Mouse (Mus musculus): Measurements from ENCODE around the gene Kmt2a. TPM values are rescaled to one million over a fixed set of nuclear protein-coding genes. Genes with fewer than 3 reads are reported as not detected.

Kmt2a gene
- polyA plus RNA-seq, 1 experiment from 2014 or later: 23.2 TPM

DNA sequence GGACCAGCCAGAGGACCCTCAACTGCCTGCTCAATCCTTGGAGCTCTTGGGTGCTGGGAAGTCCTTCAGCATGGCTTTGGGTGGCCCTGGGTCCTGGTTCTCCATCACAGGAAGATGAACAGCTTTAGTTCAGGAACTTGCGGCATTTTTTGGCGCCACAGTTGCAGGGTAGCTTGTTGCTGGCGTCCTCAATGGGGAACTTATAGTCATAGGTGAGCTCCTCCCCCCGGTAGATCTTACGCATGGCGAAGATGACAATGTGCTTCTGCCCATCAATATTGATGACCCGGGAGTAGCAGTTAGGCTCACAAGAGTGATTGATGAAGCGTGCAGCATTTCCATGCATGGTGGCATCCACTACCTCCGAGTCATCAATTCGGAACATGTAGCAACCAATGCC is 73.3 kb downstream of the Kmt2a start:
- WGBS: 92% methylated on average over 10 of the region's 10 CpGs
- Histone ChIP-seq H3K4me2 (no peak overlapping the region), H3K27ac (replicated peaks) (no peak overlapping the region), H3K4me1 (replicated peaks) (no peaks in the 10 kb centered on the region), H3K9me3 (no peaks in the 10 kb centered on the region), H3K9ac (no peak overlapping the region), H3K36me3 (peaks cover 78% of the 10 kb centered on the region), H3K4me3 (no peak overlapping the region), H3K27me3 (no peaks in the 10 kb centered on the region)
- ATAC-seq (ENCODE audit: low FRiP score, low read depth): no peak

DNA sequence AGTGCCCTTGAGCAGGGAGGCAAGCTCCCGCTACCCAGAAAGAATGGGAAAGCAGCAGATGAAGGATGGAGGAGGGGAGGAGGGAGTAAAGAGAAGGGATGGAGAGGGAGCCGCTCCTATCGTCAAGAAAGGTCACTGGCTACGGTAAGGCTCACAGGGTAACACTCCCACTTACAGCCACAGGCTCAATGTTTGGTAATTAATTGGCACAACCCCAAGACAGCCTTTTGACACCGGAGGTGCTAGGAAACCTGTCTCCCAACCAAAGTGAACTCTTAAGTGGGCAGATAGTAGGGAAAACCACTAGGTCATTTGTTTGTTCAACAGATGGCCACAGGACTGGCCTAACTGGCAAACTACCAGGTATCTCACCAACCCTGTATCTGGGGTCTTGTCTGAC is 74.0 kb downstream of the Kmt2a start:
- peaks cover 71% of the 10 kb centered on the region for H3K36me3 ChIP-seq
- H3K9ac ChIP-seq: no peak overlapping the region
- H3K4me3 ChIP-seq: no peak overlapping the region
- no peak overlapping the region for H3K4me2 ChIP-seq
- H3K27me3 ChIP-seq: no peaks in the 10 kb centered on the region
- H3K9me3 ChIP-seq: no peaks in the 10 kb centered on the region
- no peaks in the 10 kb centered on the region for H3K4me1 ChIP-seq (replicated peaks)
- no peak for ATAC-seq (ENCODE audit: low FRiP score, low read depth)
- no peak overlapping the region for H3K27ac ChIP-seq (replicated peaks)
- 77% methylated on average over 5 of the region's 5 CpGs for WGBS

DNA sequence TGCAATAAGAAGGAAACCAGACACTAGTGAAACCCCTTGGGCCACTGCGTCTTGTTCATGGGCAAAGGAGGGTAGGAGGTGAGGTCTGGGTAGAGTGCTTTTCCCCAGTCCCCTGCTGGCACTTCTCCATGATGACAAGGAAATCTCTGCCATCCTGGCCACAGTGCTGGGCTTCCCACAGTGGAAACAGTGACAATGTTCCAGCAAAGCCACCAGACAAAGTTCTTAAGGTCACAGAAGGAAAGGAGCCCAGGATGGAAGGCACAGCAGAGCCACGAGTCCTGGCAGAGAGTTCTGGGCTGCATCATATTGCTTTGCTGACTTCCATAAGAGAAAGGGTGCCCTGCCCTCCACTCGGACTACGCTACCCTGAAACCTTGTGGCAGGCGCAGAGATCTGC is 75.6 kb downstream of the Kmt2a start:
- WGBS: 91% methylated on average over 5 of the region's 5 CpGs
- H3K36me3 ChIP-seq: peaks cover 57% of the 10 kb centered on the region
- H3K4me2 ChIP-seq: no peak overlapping the region
- no peaks in the 10 kb centered on the region for H3K27me3 ChIP-seq
- ATAC-seq (ENCODE audit: low FRiP score, low read depth): no peak
- no peak overlapping the region for H3K27ac ChIP-seq (replicated peaks)
- H3K4me3 ChIP-seq: no peak overlapping the region
- no peaks in the 10 kb centered on the region for H3K4me1 ChIP-seq (replicated peaks)
- H3K9ac ChIP-seq: no peak overlapping the region
- H3K9me3 ChIP-seq: no peaks in the 10 kb centered on the region

DNA sequence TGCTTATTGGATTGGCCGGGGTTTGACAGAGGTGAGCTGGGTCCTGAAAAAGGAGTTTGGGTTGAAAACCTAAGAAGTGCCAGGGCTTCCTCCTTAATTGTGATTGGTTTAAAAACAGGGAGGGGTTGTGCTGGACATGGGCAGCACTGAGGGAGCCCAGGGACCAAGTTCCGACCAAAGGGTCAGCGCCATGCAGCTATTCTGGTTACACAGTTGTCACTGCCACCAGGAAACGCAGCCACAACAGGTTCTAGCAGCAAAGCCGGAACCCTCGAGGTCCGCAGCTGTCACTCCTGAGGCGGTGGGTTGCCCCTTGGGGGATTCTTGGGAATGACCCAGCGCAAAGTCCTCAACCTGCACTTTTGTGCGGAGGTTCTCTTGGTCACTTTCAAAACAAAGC is 76.4 kb downstream of the Kmt2a start:
- no peak for ATAC-seq (ENCODE audit: low FRiP score, low read depth)
- H3K36me3 ChIP-seq: peaks cover 49% of the 10 kb centered on the region

DNA sequence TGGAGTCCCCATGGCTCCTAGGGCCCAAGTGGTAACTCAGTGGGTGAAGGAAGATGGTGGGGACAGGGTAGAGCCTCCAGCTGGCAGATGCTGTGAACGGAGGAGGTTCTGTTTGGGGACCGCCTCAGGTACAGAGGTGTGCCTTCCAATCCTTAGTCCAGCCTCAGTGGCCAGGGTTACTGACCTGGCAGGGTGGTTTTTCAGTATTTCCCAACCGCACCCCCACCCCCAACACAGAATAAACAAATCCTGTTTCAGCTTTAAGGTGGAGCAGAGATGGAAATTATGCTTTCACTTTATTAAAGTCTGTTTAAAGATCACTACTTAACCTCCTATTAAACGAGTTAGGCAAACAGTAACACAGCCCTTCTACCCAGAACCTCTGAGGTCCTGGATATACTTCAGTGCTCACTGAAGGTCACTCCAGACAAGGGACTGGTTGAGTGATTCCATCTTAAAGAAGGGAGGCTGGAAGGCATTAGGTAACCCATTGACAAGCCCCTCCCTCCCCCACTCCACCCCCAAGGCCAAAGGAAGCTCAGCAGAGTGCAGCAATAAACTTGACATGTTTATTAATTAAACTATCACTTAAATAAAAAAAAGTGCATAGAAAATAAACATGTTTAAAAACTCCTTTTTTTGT is 78.2 kb downstream of the Kmt2a start, which contains the start of gene Ttc36:
TSS of gene Ttc36 (minus strand) at position 265 of the 643 bp plus-strand sequence.
- no peak within 1 kb of the TSS for H3K9ac ChIP-seq
- no peak within 1 kb of the TSS for H3K4me2 ChIP-seq
- ATAC-seq (ENCODE audit: low FRiP score, low read depth): no peak
- H3K27me3 ChIP-seq: no peaks in the 10 kb centered on the region
- H3K4me3 ChIP-seq: no peak within 1 kb of the TSS
- peaks cover 14% of the 10 kb centered on the region for H3K4me1 ChIP-seq (replicated peaks)
- WGBS: 80% methylated on average over 4 of the region's 4 CpGs
- no peak within 1 kb of the TSS for H3K27ac ChIP-seq (replicated peaks)
- no peaks in the 10 kb centered on the region for H3K9me3 ChIP-seq
- peaks cover 31% of the 10 kb centered on the region for H3K36me3 ChIP-seq

More for the DNA sequence above, 76.4 kb downstream of the Kmt2a start:
- Histone ChIP-seq H3K4me1 (replicated peaks) (peaks cover 3% of the 10 kb centered on the region; the same call in 1 of the 2 replicates), H3K27ac (replicated peaks) (no peak overlapping the region), H3K4me2 (no peak overlapping the region), H3K9me3 (no peaks in the 10 kb centered on the region), H3K9ac (no peak overlapping the region), H3K4me3 (no peak overlapping the region), H3K27me3 (no peaks in the 10 kb centered on the region)
- 90% methylated on average over 10 of the region's 10 CpGs for WGBS

DNA sequence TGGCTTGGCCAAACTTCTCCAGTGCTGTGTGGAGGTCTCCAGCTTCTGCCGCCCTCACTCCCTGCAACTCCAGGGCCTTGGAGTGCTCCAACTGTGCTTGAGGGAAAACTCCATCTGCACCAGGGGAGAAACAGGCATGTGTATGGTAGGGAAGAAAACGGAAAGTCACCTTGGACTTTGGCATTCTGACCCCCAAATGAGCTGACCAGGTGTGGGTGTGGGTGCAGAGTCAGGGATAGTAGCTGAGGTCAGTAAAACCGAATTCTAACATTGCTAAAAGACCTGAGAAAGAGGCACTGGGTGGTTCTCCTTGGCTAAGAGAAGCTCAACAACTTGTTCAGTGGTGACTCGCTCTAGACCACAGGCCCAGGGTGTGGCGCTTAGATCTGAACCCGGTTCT is 79.4 kb downstream of the Kmt2a start:
- Histone ChIP-seq H3K4me3 (no peak overlapping the region), H3K36me3 (peaks cover 19% of the 10 kb centered on the region), H3K4me1 (replicated peaks) (peaks cover 16% of the 10 kb centered on the region), H3K4me2 (no peak overlapping the region), H3K27ac (replicated peaks) (no peak overlapping the region), H3K9me3 (no peaks in the 10 kb centered on the region), H3K27me3 (no peaks in the 10 kb centered on the region), H3K9ac (no peak overlapping the region)
- WGBS: 75% methylated on average over 6 of the region's 6 CpGs
- ATAC-seq (ENCODE audit: low FRiP score, low read depth): no peak

DNA sequence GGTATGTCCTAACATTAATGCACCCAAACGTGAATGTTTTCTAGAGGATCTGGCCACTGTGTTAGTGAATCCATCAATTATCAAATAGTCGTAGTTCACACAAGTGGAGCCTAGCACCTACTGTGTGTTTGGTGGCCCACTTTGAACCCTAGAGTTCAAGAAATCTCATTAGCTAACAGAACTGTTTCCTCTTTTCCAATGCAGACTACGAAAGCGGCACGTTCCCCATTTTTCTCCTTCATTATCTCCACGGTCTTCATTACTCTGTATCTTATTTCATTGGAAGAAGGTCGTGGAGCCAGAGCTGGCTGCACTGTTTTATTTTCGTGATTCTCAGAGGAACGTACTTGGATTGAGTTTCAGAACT is 81.2 kb downstream of the Kmt2a start:
- Histone ChIP-seq H3K4me1 (replicated peaks) (peaks cover 16% of the 10 kb centered on the region), H3K27me3 (no peaks in the 10 kb centered on the region), H3K27ac (replicated peaks) (no peak overlapping the region; the same call in 1 of the 2 replicates), H3K4me2 (peak overlapping the region; percentile 96), H3K9me3 (no peaks in the 10 kb centered on the region), H3K36me3 (peaks cover 5% of the 10 kb centered on the region), H3K4me3 (peak overlapping the region; percentile 46), H3K9ac (peak overlapping the region; percentile 61)
- ATAC-seq (ENCODE audit: low FRiP score, low read depth): no peak
- 45% methylated on average over 9 of the region's 9 CpGs for WGBS

DNA sequence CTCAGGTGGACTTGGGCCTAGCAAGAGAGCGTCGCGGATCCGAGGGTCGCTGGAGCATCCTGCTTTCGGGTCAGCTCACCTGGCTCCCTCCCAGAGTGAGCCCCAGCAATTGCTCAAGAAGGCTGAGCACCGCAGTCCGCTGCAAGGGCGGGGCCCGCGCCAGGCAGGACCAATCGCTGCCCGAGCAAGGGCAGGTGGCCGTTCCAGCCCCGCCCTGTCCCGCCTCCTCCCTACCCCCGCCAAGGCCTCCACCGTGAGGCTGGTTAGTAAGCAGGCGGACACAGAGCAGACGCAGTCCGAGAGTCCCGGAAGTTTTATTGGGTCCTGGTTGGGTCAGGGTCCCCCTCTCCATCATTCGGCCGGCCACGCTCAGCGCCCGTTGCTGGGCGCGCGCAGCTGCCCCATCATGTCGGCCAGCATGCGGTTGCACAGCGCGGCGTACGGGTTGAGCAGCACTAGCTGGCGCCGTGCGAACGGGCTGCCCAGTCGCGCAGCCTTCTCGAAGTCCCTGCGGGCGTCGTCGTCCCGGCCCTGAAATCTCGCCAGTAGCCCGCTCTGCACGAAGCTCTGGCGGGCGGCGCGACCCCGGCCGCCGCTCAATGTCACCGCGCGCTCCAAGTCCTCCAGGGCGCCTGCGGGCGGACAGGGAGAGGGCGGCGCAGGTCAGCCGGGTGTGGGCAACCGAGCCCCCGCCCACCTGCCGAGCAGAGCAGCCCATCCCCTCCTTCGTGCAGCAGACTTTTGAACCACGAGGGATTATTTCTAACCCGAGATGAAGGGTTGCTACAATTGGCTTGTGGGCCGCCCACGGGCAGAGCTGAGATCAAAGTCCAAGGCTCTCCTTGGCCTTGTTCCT is 81.8 kb downstream of the Kmt2a start, which contains the start of gene Tmem25:
TSS of gene Tmem25 (minus strand) at position 206 of the 856 bp plus-strand sequence.
- Histone ChIP-seq H3K9me3 (no peaks in the 10 kb centered on the region), H3K4me1 (replicated peaks) (peaks cover 16% of the 10 kb centered on the region), H3K27me3 (no peaks in the 10 kb centered on the region), H3K36me3 (no peaks in the 10 kb centered on the region), H3K4me2 (peak within 1 kb of the TSS; percentile 96), H3K9ac (peak within 1 kb of the TSS; percentile 61), H3K4me3 (peak within 1 kb of the TSS; percentile 46), H3K27ac (replicated peaks) (peak within 1 kb of the TSS; percentile 75)
- peak; percentile 97 for ATAC-seq (ENCODE audit: low FRiP score, low read depth)
- under 1% methylated on average over 75 of the region's 75 CpGs for WGBS

DNA sequence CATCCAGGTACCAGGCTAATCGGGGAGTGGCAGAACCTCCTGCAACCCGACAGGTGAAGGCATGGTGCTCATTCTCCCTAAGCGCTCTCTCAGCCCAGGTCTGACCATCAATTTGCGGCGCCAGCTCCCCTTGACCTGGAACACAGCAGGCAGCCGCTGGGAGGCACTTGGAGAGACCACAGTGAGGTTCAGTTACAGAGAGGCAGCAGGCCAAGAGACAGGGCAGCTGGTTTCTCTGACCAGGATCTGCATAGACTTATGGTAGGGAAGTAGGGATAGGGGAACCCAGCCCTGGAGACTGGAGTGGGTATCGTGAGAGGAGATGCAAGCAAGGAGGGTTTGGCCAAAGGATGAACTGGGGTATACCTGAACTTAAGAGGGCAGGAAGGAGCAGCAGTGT is 82.8 kb downstream of the Kmt2a start:
- ATAC-seq (ENCODE audit: low FRiP score, low read depth): peak; percentile 2; the same call in 1 of the 2 replicates

DNA sequence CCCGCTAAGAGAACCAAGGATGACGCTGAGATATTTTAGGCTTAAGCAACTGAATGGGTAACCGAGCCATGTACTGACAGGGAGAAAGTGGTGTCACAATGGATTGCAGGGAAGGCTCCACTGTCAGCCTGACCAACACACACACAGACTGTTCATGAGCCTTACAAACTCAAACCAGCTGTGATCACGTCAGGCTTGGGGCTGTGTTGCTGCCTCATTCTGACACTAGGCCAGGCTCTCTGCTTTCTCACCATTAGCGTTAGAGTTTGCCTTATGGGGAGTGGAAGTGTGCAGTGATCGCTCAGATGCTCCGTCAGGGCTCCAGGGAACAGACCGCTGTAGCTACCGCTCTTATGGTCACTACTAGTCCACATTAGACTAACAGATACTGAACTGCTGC is 88.3 kb downstream of the Kmt2a start:
- Histone ChIP-seq H3K27ac (replicated peaks) (no peak overlapping the region), H3K4me3 (no peak overlapping the region), H3K27me3 (no peaks in the 10 kb centered on the region), H3K36me3 (peaks cover 44% of the 10 kb centered on the region), H3K9me3 (no peaks in the 10 kb centered on the region), H3K4me2 (no peak overlapping the region), H3K9ac (no peak overlapping the region), H3K4me1 (replicated peaks) (0 out of 2 replicates have a peak, but pooled peaks cover 1% of the 10 kb centered on the region)
- 86% methylated on average over 9 of the region's 9 CpGs for WGBS
- ATAC-seq (ENCODE audit: low FRiP score, low read depth): no peak

More for the DNA sequence above, 82.8 kb downstream of the Kmt2a start:
- 0 out of 2 replicates have a peak overlapping the region, but pooled peaks have one; percentile 75 for H3K27ac ChIP-seq (replicated peaks)
- peak overlapping the region; percentile 96 for H3K4me2 ChIP-seq
- H3K4me1 ChIP-seq (replicated peaks): peaks cover 16% of the 10 kb centered on the region
- H3K4me3 ChIP-seq: peak overlapping the region; percentile 46
- no peaks in the 10 kb centered on the region for H3K36me3 ChIP-seq
- no peaks in the 10 kb centered on the region for H3K9me3 ChIP-seq
- peak overlapping the region; percentile 61 for H3K9ac ChIP-seq
- no peaks in the 10 kb centered on the region for H3K27me3 ChIP-seq
- 44% methylated on average over 7 of the region's 7 CpGs for WGBS

DNA sequence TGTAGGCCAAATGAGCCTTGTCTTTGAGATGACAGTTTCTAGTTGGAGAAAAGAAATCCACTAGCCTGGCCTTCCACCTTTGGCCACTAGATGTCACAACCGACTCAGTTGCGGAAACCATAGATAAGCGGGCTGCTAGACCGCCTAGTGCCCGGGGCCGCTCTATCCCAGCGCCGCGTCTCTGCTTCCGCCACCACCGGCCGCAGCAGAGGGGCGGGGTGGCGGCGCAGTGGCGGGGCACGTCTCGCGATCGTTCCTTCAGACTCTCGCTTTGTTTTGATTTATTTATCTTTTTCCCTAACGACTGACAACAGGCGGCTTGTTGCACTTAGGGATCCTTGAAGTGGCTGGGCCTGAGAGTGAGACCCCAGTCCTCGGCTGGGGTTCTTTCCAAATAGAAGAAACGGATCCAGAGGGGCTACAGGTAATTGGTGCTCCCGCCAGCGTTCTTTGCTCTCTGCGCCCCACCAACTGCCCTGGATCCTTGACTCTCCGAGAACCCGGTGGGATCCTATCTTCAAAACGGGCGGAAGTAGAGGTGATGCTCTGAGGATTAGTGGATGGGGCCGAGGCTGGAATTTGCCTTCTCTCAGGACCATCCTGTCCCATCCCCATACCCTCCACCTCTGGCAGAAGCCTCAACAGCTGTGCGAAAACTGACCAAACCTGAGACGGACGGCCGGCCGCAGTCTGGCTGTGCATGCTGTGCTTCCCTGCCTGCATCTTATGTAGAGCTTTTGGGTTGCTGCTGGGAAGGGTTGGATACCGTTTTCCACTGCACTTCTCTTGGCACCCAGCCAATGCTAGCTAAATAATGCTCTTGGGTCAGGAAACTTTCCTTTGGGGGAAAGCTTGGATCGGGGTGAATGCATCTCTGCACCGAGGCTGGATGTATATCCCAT is 108.1 kb downstream of the Kmt2a start:
- H3K27ac ChIP-seq (replicated peaks): peak overlapping the region; percentile 82
- ATAC-seq (ENCODE audit: low FRiP score, low read depth): peak; percentile 97
- no peaks in the 10 kb centered on the region for H3K9me3 ChIP-seq
- H3K27me3 ChIP-seq: no peaks in the 10 kb centered on the region
- H3K4me2 ChIP-seq: peak overlapping the region; percentile 61
- H3K4me3 ChIP-seq: peak overlapping the region; percentile 67
- H3K9ac ChIP-seq: peak overlapping the region; percentile 71
- peaks cover 18% of the 10 kb centered on the region for H3K4me1 ChIP-seq (replicated peaks)
- H3K36me3 ChIP-seq: peaks cover 17% of the 10 kb centered on the region; the same call in 1 of the 2 replicates
- under 1% methylated on average over 41 of the region's 41 CpGs for WGBS

Measured in hindbrain, embryonic 15.5 days (tissue).